Mouse (Mus musculus) spleen, adult 2 months (tissue): ENCODE measurements around the gene Junb.

Experiments
- CTCF ChIP-seq: fragments of 200-500 bp; IDR thresholded peaks from 2 replicates; pipeline ENCODE4 v1.5.1; 2011; ENCODE audit warnings: mild to moderate bottlenecking, inconsistent platforms; ENCODE audit not compliant: insufficient read depth, insufficient read length, insufficient replicate concordance; ENCODE audit errors: extremely low read depth
- POLR2A ChIP-seq: fragments of 200-500 bp; IDR thresholded peaks from 2 replicates; pipeline ENCODE4 v1.6.1; 2011; ENCODE audit warnings: low read depth, low read length, inconsistent platforms

DNA sequence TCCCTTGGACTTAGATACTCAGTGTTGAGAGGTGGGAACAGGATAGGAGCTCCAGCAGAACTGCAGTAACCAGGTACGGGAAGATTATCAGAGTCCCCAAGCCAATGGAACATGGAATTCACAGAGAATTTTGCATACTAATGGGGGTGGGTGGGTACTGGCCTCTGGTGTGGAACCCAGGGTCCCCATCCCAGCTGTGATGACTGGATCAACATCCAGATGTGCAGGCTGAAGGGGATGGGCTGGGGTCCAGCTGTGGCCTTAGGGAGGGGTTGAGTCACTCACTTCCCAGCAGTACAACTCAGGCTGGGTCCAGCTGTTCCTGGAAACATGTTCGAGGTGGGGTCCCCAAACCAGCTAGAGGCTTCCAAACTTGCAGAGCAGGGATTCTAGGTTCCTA is 9.4 kb upstream of the Junb start:
- TF ChIP-seq CTCF (no peak), POLR2A (no peak)
